Mouse (Mus musculus): ENCODE measurements at regions not wholly inside any gene's neighbourhood (a gene's known extent, or its start where the extent isn't known, plus 50 kb on each side); places are given as distances from the start of the nearest gene placed in this dataset.
"Not testable (repeated sequence)": the region's sequence is repeated elsewhere in the genome, so short reads cannot be mapped to it uniquely, and the experiment has no call there.

- no peak for DNase-seq (ENCODE audit: low spot score)
These were observed 264.9 kb upstream of the Pum3 start for GRCm38 (mm10) chr19:27694478-27694877.

- DNase-seq (ENCODE audit: low spot score) = no peak
These were observed 264.1 kb upstream of the Pum3 start for GRCm38 (mm10) chr19:27693706-27694105.

- DNase-seq (ENCODE audit: low spot score) = no peak
These were observed 263.3 kb upstream of the Pum3 start for GRCm38 (mm10) chr19:27692944-27693343.

GRCm38 (mm10) chr19:27683426-27683825 lies 253.8 kb upstream of the Pum3 start:
- DNase-seq (ENCODE audit: low spot score) = no peak

GRCm38 (mm10) chr19:27679427-27679826 lies 249.8 kb upstream of the Pum3 start:
- no peak for DNase-seq (ENCODE audit: low spot score)

GRCm38 (mm10) chr19:27672679-27673190 lies 243.1 kb upstream of the Pum3 start:
- no peak for DNase-seq (ENCODE audit: low spot score)

GRCm38 (mm10) chr19:27663296-27663695 lies 233.7 kb upstream of the Pum3 start:
- no peak for DNase-seq (ENCODE audit: low spot score)

GRCm38 (mm10) chr19:27641001-27641400 lies 211.4 kb upstream of the Pum3 start:
- no peak for DNase-seq (ENCODE audit: low spot score)

- DNase-seq (ENCODE audit: low spot score) = no peak
These were observed 203.5 kb upstream of the Pum3 start for GRCm38 (mm10) chr19:27633105-27633504.

GRCm38 (mm10) chr19:27627626-27628025 lies 198.0 kb upstream of the Pum3 start:
- no peak for DNase-seq (ENCODE audit: low spot score)

GRCm38 (mm10) chr19:27617522-27617921 lies 187.9 kb upstream of the Pum3 start:
- no peak for DNase-seq (ENCODE audit: low spot score)

GRCm38 (mm10) chr19:27606933-27607332 lies 177.3 kb upstream of the Pum3 start:
- DNase-seq (ENCODE audit: low spot score) = no peak

GRCm38 (mm10) chr19:27603296-27603695 lies 173.7 kb upstream of the Pum3 start:
- DNase-seq (ENCODE audit: low spot score) = no peak

- DNase-seq (ENCODE audit: low spot score) = no peak
These were observed 171.9 kb upstream of the Pum3 start for GRCm38 (mm10) chr19:27601551-27601950.

GRCm38 (mm10) chr19:27600386-27600785 lies 170.8 kb upstream of the Pum3 start:
- not testable (repeated sequence) for DNase-seq (ENCODE audit: low spot score)

GRCm38 (mm10) chr19:27599639-27600308 lies 170.1 kb upstream of the Pum3 start:
- no peak for DNase-seq (ENCODE audit: low spot score)

GRCm38 (mm10) chr19:27598350-27598749 lies 168.7 kb upstream of the Pum3 start:
- no peak for DNase-seq (ENCODE audit: low spot score)

GRCm38 (mm10) chr19:27585566-27585965 lies 155.9 kb upstream of the Pum3 start:
- DNase-seq (ENCODE audit: low spot score) = no peak

GRCm38 (mm10) chr19:27582111-27582500 lies 152.5 kb upstream of the Pum3 start:
- DNase-seq (ENCODE audit: low spot score) = no peak

- peak; percentile 5 for DNase-seq (ENCODE audit: low spot score)
These were observed 151.9 kb upstream of the Pum3 start for GRCm38 (mm10) chr19:27581362-27582110.

- no peak for DNase-seq (ENCODE audit: low spot score)
These were observed 146.9 kb upstream of the Pum3 start for GRCm38 (mm10) chr19:27576478-27576877.

GRCm38 (mm10) chr19:27566929-27567328 lies 137.3 kb upstream of the Pum3 start:
- no peak for DNase-seq (ENCODE audit: low spot score)

- no peak for DNase-seq (ENCODE audit: low spot score)
These were observed 136.4 kb upstream of the Pum3 start for GRCm38 (mm10) chr19:27566060-27566459.

All from urinary bladder, postnatal 14 days (tissue).